Mouse (Mus musculus) liver, adult 2 months (tissue): ENCODE results near the gene Klf13. TPM values are rescaled to one million over a fixed set of nuclear protein-coding genes. Genes with fewer than 3 reads are reported as not detected.

Experiments
- DNase-seq: peaks from one replicate; pipeline ENCODE4 v3.0.0-alpha.2; 2011; ENCODE audit warnings: low read depth, low spot score; ENCODE audit errors: extremely low read depth
- H3K27ac ChIP-seq: fragments of 200-500 bp; replicated peaks from 2 replicates; pipeline ENCODE4 v1.5.1; 2012; ENCODE audit warnings: low read depth, mild to moderate bottlenecking, control low read depth, inconsistent platforms, low read length; ENCODE audit not compliant: insufficient read depth
- H3K27me3 ChIP-seq: fragments of 200-500 bp; 2 replicates; pipeline ENCODE4 v1.6.1; 2012; ENCODE audit warnings: mild to moderate bottlenecking, moderate library complexity, low read length, inconsistent platforms; ENCODE audit not compliant: control insufficient read depth, insufficient read depth
- H3K36me3 ChIP-seq: fragments of 200-500 bp; 2 replicates; pipeline ENCODE4 v1.6.1; 2012; ENCODE audit warnings: low read length, inconsistent platforms; ENCODE audit not compliant: control insufficient read depth, insufficient read depth
- H3K4me1 ChIP-seq: fragments of 200-500 bp; 2 replicates; pipeline ENCODE4 v1.6.1; 2011; ENCODE audit warnings: low read length; ENCODE audit not compliant: control insufficient read depth, insufficient read depth
- H3K4me3 ChIP-seq: fragments of 200-500 bp; 2 replicates; pipeline ENCODE4 v1.5.1; 2011; ENCODE audit warnings: low read depth, mild to moderate bottlenecking, control low read depth, low read length, moderate library complexity; ENCODE audit not compliant: insufficient read depth
- H3K79me2 ChIP-seq: fragments of 200-500 bp; 2 replicates; pipeline ENCODE4 v1.6.1; 2012; ENCODE audit warnings: inconsistent platforms, mild to moderate bottlenecking, low read length, moderate library complexity; ENCODE audit not compliant: control insufficient read depth, insufficient read depth
- H3K9ac ChIP-seq: fragments of 200-500 bp; 2 replicates; pipeline ENCODE4 v1.6.1; 2012; ENCODE audit warnings: low read depth, mild to moderate bottlenecking, control low read depth, inconsistent platforms, low read length
- CTCF ChIP-seq: fragments of 200-500 bp; IDR thresholded peaks from 2 replicates; pipeline ENCODE4 v1.5.1; 2011; ENCODE audit warnings: low read depth, low read length, control low read depth
- POLR2A ChIP-seq: fragments of 200-500 bp; IDR thresholded peaks from 2 replicates; pipeline ENCODE4 v1.6.1; 2011; ENCODE audit warnings: low read length, control low read depth; ENCODE audit not compliant: insufficient read depth; ENCODE audit errors: extremely low read depth
- WGBS: fragments of 180-500 bp; shearing (Covaris S2); methylation state at CpG from one replicate; pipeline ENCODE4 v1.1.7; 2018; 5-methylcytosine and 5-hydroxymethylcytosine counted together
- polyA plus RNA-seq: library from polyadenylated mRNA; depleted of rRNA; stranded (reverse); fragments of >200 nt; gene quantifications from 2 replicates; pipeline ENCODE4 v1.2.3, GENCODE M21; 2012
- total RNA-seq: library from RNA; depleted of rRNA; stranded (reverse); fragments of >200 nt; gene quantifications from 2 replicates; pipeline ENCODE4 v1.2.3, GENCODE M21; 2014

Klf13 gene
- total and polyA plus RNA-seq, 2 experiments: 14.1 to 26.4 TPM

DNA sequence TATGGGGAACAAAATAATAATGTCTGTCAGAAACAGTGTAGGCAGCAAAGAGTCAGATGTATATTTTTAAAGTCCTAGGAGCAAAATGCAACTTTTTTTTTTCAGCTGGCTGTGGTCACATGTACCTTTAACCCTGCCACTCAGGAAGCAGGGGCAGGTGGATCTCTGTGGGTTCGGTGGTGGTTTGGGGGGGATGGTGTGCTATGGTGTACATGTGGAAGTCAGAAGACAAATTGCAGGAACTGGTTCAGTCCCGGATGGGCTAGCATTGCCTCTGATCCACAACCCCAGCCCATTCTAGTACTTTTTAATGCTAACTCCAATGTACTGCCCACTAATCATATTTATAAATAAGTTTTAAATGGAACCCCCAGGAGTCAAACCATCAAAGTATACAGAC, 45.6 kb upstream of the Klf13 start:
- H3K4me1 ChIP-seq: peaks cover 5% of the 10 kb centered on the region; the same call in 1 of the 2 replicates
- H3K27me3 ChIP-seq: no peaks in the 10 kb centered on the region
- no peaks in the 10 kb centered on the region for H3K79me2 ChIP-seq
- no peak overlapping the region for H3K27ac ChIP-seq
- no peak for DNase-seq
- TF ChIP-seq CTCF (no peak), POLR2A (no peak)
- no peaks in the 10 kb centered on the region for H3K36me3 ChIP-seq
- H3K9ac ChIP-seq: no peak overlapping the region
- 79% methylated on average over 2 of the region's 2 CpGs for WGBS
- no peak overlapping the region for H3K4me3 ChIP-seq

DNA sequence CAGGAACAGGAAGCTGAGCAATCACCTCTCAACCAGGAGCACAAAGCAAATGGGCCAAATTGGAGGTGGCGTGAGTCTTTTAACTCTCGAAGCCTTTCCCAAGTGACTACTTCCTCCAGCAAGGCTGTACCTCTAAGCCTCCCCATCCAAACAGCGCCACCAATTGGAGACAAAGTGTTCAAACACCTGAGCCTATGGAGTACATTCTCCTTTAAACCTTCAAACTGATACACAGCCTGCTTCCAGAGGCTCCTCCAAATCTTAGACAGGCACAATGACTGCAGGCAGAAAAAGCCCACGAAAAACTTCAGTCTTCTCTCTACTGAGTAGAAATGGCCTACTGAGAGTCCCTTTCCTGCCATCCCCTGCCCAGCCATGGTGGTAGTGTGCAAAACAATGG, 38.9 kb upstream of the Klf13 start:
- Histone ChIP-seq H3K9ac (no peak overlapping the region), H3K27me3 (no peaks in the 10 kb centered on the region), H3K4me3 (no peak overlapping the region), H3K36me3 (no peaks in the 10 kb centered on the region), H3K27ac (no peak overlapping the region), H3K4me1 (no peaks in the 10 kb centered on the region), H3K79me2 (no peaks in the 10 kb centered on the region)
- 93% methylated on average over 4 of the region's 4 CpGs for WGBS
- no peak for DNase-seq
- TF ChIP-seq CTCF (no peak), POLR2A (no peak)

DNA sequence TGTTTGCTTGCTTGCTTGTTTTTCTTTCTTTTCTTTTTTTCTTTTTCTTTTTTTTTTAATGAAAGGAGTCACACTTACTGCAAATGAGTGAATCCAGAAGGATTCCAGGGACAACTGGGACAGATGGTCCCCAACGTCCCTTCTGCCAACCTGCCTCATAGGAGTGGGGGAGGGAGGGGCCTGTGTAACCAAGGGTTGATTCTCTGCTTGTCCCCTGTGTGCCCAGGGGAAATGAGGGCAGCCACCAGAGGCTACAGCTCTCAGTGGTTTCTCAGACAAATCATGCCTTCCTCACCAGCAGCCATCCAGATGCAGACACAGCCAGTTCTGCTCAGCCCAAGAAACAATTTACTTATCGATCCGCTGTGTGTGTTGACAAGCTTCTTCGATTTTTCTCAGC, 32.3 kb upstream of the Klf13 start:
- Histone ChIP-seq H3K79me2 (no peaks in the 10 kb centered on the region), H3K4me3 (no peak overlapping the region), H3K4me1 (no peaks in the 10 kb centered on the region), H3K9ac (no peak overlapping the region), H3K36me3 (no peaks in the 10 kb centered on the region), H3K27ac (no peak overlapping the region), H3K27me3 (no peaks in the 10 kb centered on the region)
- no peak for DNase-seq
- WGBS: 68% methylated on average over 4 of the region's 4 CpGs
- TF ChIP-seq CTCF (no peak), POLR2A (no peak)

DNA sequence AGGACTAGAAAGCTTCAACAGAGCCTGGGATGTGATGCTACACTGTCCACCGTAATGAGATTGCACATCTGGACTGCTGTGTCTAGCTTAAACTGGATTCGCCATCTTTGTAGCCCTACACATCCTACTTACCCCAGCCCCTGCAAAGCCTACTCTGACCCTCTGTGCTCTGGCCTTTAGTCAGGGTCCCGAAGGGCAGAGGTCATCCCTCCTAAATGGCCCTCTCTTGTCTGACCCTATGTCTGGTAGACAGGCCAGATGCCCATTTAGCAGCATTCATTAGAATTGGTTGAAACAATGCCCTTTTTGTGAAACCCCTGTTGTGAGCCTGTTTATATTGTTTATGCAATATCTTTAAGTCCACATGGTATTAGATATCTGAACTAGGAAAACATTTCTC, 31.2 kb upstream of the Klf13 start:
- TF ChIP-seq CTCF (no peak), POLR2A (no peak)
- Histone ChIP-seq H3K27ac (no peak overlapping the region), H3K27me3 (no peaks in the 10 kb centered on the region), H3K4me1 (no peaks in the 10 kb centered on the region), H3K9ac (no peak overlapping the region), H3K4me3 (no peak overlapping the region), H3K36me3 (no peaks in the 10 kb centered on the region), H3K79me2 (no peaks in the 10 kb centered on the region)
- WGBS: 87% methylated on average over 3 of the region's 3 CpGs
- no peak for DNase-seq

DNA sequence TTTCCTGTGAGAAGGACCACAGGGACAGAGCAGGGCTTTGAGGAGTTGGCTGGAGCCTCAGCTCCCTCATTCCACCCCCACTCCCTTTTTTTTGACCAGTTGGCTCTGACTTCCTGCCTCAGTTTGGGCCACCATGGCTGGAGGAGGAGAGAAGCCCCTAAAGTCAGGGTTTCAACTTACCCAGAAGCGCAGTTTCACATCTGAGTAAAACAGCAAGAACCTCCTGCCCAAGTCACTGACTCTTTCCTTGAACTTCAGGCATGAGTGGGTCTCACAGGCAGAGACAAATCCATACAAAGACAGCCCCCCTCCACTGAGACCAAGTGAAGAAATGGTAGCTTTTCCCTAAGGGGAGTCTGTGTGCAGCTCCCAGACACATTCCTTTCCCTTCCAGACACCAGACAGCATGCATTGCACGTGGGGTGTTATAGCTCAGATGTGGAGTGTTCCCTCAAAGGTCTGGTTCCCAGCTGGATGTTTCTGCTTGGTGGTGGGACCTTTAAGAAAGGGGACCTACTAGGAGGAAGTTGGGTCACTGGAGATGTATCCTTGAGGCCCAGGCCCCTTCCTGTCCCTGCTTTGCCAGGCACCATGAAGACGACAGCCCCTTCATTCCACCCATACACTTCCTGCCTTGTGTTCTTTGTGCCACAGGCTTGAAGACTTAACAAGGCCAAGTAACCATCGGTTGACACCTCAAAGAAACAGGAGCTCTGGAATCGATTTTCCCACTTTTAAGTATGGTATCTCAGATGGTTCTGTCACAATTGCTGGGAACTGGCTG, 27.1 kb upstream of the Klf13 start:
- Histone ChIP-seq H3K27me3 (no peaks in the 10 kb centered on the region), H3K79me2 (no peaks in the 10 kb centered on the region), H3K4me3 (no peak overlapping the region), H3K27ac (no peak overlapping the region), H3K36me3 (no peaks in the 10 kb centered on the region), H3K4me1 (no peaks in the 10 kb centered on the region), H3K9ac (no peak overlapping the region)
- TF ChIP-seq POLR2A: no peak
- no peak for TF ChIP-seq CTCF
- no peak for DNase-seq
- 76% methylated on average over 5 of the region's 5 CpGs for WGBS

DNA sequence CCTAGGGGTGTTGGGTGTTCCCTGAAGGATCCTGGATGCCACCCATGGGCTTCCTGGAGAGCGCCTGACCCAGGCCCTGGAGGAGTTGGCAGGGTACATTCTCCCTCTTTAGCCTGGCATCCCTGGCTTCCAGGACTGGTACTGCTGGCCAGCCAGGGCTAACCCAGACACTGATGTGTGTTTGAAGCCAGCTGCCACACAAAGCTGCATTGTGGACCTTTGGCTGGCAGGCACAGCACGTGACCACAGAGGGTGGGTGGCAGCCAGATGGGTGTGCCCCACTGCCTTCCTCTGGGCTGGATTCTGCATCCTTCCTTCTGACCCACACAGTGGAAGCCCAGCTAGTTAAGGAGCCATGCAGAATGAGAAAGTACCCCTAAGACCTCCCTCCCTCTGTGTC, 26.4 kb upstream of the Klf13 start:
- H3K27ac ChIP-seq: no peak overlapping the region
- H3K79me2 ChIP-seq: no peaks in the 10 kb centered on the region
- WGBS: 70% methylated on average over 2 of the region's 2 CpGs
- TF ChIP-seq POLR2A: no peak
- TF ChIP-seq CTCF: no peak
- no peaks in the 10 kb centered on the region for H3K27me3 ChIP-seq
- no peaks in the 10 kb centered on the region for H3K36me3 ChIP-seq
- DNase-seq: no peak
- no peak overlapping the region for H3K9ac ChIP-seq
- H3K4me1 ChIP-seq: no peaks in the 10 kb centered on the region
- H3K4me3 ChIP-seq: no peak overlapping the region
